In the genomic region with DNA sequence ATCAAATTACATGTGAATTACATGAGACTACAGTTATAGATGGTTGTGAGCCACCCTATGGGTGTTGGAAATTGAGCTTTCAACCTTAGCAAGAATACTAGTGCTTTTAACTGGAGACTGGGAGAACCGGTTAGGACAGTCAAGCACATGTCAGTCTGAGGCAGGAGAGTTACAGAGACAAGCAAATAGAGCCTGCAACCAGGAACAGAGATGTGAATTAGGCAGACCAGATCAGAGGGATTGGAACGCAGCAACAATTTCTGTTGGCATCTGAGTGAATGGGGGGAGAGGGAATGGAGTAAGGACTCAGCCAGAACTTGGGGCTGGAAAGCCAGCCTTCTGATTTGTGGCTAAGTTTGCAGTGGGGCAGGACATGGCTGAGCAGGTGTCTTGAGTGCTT, we compare ENCODE assay signal across 19 mouse cellular contexts. TPM values are rescaled to one million over a fixed set of nuclear protein-coding genes. Genes with fewer than 3 reads are reported as not detected.
DNase-seq lines count a peak whose midpoint lies in the region; ATAC-seq lines count a peak whose summit lies in the region.
"Had no signal": no experiment of that assay in that cellular context is flagged by ENCODE, and none has a peak within 500 bp of the region (broad histone marks: within the 10 kb centered on the region; RNA-seq: fewer than 3 reads in every experiment).

No protein-coding gene starts in this region.

- WGBS in kidney, embryonic 15.5 days, result 55% methylated on average over 2 of the region's 2 CpGs
- WGBS in embryonic facial prominence, embryonic 12.5 days, result 39% methylated on average over 2 of the region's 2 CpGs

- intact Hi-C loops in left cerebral cortex, postnatal 36 days (cut with DNase I), result no loop called here

- H3K27me3 ChIP-seq in kidney, embryonic 15.5 days, result no peaks in the 10 kb centered on the region
- H3K27me3 ChIP-seq in embryonic facial prominence, embryonic 12.5 days, result no peaks in the 10 kb centered on the region
- H3K27me3 ChIP-seq: forebrain, embryonic 15.5 days; limb, embryonic 15.5 days; neural tube, embryonic 13.5 days had no signal

- H3K9me3 ChIP-seq in kidney, embryonic 15.5 days (replicated peaks), result no peaks in the 10 kb centered on the region
- no peaks in the 10 kb centered on the region for H3K9me3 ChIP-seq in embryonic facial prominence, embryonic 12.5 days
- H3K9me3 ChIP-seq: forebrain, embryonic 15.5 days; limb, embryonic 15.5 days; neural tube, embryonic 13.5 days had no signal

- no peak overlapping the region for H3K4me2 ChIP-seq in kidney, embryonic 15.5 days
- H3K4me2 ChIP-seq in embryonic facial prominence, embryonic 12.5 days (replicated peaks), result no peak overlapping the region
- H3K4me2 ChIP-seq: forebrain, embryonic 15.5 days; hindbrain, embryonic 14.5 days; limb, embryonic 15.5 days; midbrain, embryonic 11.5 days; neural tube, embryonic 13.5 days had no signal

- ATAC-seq in kidney, embryonic 15.5 days (replicated peaks; ENCODE audit: low FRiP score), result no peak
- ATAC-seq in embryonic facial prominence, embryonic 12.5 days (ENCODE audit: insufficient number of reproducible peaks, insufficient read depth, low FRiP score, low TSS enrichment), result 0 out of 2 replicates have a peak, but pooled peaks have one; percentile 74
- ATAC-seq in cerebellum, adult (ENCODE audit: insufficient number of reproducible peaks, low FRiP score, low TSS enrichment), result no peak
- ATAC-seq: forebrain, embryonic 15.5 days had no signal

- H3K4me1 ChIP-seq in kidney, embryonic 15.5 days, result peaks cover 50% of the 10 kb centered on the region
- H3K4me1 ChIP-seq in embryonic facial prominence, embryonic 12.5 days, result peaks cover 25% of the 10 kb centered on the region; the same call in 1 of the 2 replicates

- no peak overlapping the region for H3K4me3 ChIP-seq in kidney, embryonic 15.5 days (replicated peaks)
- no peak overlapping the region for H3K4me3 ChIP-seq in embryonic facial prominence, embryonic 12.5 days
- H3K4me3 ChIP-seq: erythroblast, embryonic 14.5 days; forebrain, embryonic 15.5 days; limb, embryonic 15.5 days; neural tube, embryonic 13.5 days had no signal

- no peak overlapping the region for H3K9ac ChIP-seq in kidney, embryonic 15.5 days
- H3K9ac ChIP-seq in embryonic facial prominence, embryonic 12.5 days, result no peak overlapping the region
- H3K9ac ChIP-seq: forebrain, embryonic 15.5 days; hindbrain, embryonic 14.5 days; limb, embryonic 15.5 days; neural tube, embryonic 13.5 days had no signal

- H3K36me3 ChIP-seq in kidney, embryonic 15.5 days, result no peaks in the 10 kb centered on the region
- no peaks in the 10 kb centered on the region for H3K36me3 ChIP-seq in embryonic facial prominence, embryonic 12.5 days
- H3K36me3 ChIP-seq: forebrain, embryonic 15.5 days; limb, embryonic 15.5 days; neural tube, embryonic 13.5 days had no signal

- DNase-seq in kidney, adult 18-20 months, result no peak
- peak; percentile 24 for DNase-seq in Muller cell, postnatal 12 days (ENCODE audit: inconsistent ontology term)
- peak; percentile 23 for DNase-seq in lung, postnatal 36 days
- no peak for DNase-seq in left cerebral cortex, postnatal 36 days (ENCODE audit: low spot score in 2 of 2)
- DNase-seq: cerebellum, adult 9-11 months; kidney, adult 2 months; kidney, postnatal 4 days; right cerebral cortex, postnatal 25 days; thymus, adult 18-20 months had no signal

- H3K27ac ChIP-seq in kidney, embryonic 15.5 days, result 0 out of 2 replicates have a peak overlapping the region, but pooled peaks have one; percentile 18
- no peak overlapping the region for H3K27ac ChIP-seq in embryonic facial prominence, embryonic 12.5 days
- H3K27ac ChIP-seq: forebrain, embryonic 15.5 days; hindbrain, embryonic 14.5 days; limb, embryonic 15.5 days; macrophage; neural tube, embryonic 13.5 days had no signal

RNA-seq across cellular contexts. Expression of gene Rere, which starts 25.3 kb away (rescaled TPM):
- 35.1 and 36.5 TPM in 2 replicates for polyA plus RNA-seq in kidney, embryonic 15.5 days (2015; fragmentation: Nextera tagmentation; extraction: Ambion mirVana)
- 37.7 and 40.7 TPM in 2 replicates for polyA plus RNA-seq in embryonic facial prominence, embryonic 12.5 days (2016; fragmentation: Nextera tagmentation; extraction: Ambion mirVana)
- 100 to 1,000 TPM in 1 of 2 experiments, 10 to 100 TPM in 1; 86.7 to 131 TPM for total RNA-seq in left cerebral cortex, postnatal 36 days (2021)

Comparison
In these comparisons a context has a peak if more than half of its experiments do, and no peak if none do; other contexts are left out.
1. DNase-seq: peak in Muller cell, postnatal 12 days (single experiment) and lung, postnatal 36 days (single experiment); none in kidney, adult 18-20 months (single experiment) and left cerebral cortex, postnatal 36 days (0 of 2).